Mouse (Mus musculus): Measurements from ENCODE around the gene Olfr98.
A peak's percentile ranks its signal among the peaks of the same experiment; 100 is the strongest.

GRCm38 (mm10) chr17:37308483-37308882 lies 44.9 kb upstream of the Olfr98 start:
- no peak for TF ChIP-seq USF1 (IDR thresholded peaks at IDR 0.05; ENCODE audit: low read depth, low read length)
- TF ChIP-seq POLR2A (IDR thresholded peaks at IDR 0.05; ENCODE audit: low read depth, low read length), result no peak
- TF ChIP-seq HCFC1 (IDR thresholded peaks at IDR 0.05; ENCODE audit: low read depth, low read length), result no peak
- no peak for TF ChIP-seq JUND (conservative IDR thresholded peaks at IDR 0.05; ENCODE audit: low read depth, low read length)
- TF ChIP-seq ZKSCAN1 (IDR thresholded peaks at IDR 0.05; ENCODE audit: borderline replicate concordance, low read depth, low read length), result no peak
- peak in 1 of 2 experiments; percentile 54; a peak in 3 of 4 replicates for TF ChIP-seq CTCF (conservative IDR thresholded peaks at IDR 0.05 in 1 of 2, IDR thresholded peaks at IDR 0.05 in 1 of 2; ENCODE audit: low read depth in 2 of 2, low read length in 2 of 2)
- TF ChIP-seq CHD1 (IDR thresholded peaks at IDR 0.05; ENCODE audit: low read depth, low read length), result no peak

Measured in CH12.LX (cell line).